Mouse (Mus musculus) midbrain, embryonic 15.5 days (tissue): ENCODE measurements around the gene Bhlhe40. TPM values are rescaled to one million over a fixed set of nuclear protein-coding genes. Genes with fewer than 3 reads are reported as not detected.

Source experiments
- ATAC-seq: fragments of 200-750 bp; cut with Nextera tagmentation; replicated peaks from 2 replicates; pipeline ENCODE4 v1.8.0; 2017; ENCODE audit warnings: moderate TSS enrichment
- H3K27ac ChIP-seq: fragments of 300-500 bp; sonication (generic); 2 replicates; pipeline ENCODE4 v1.5.1; 2015; ENCODE audit warnings: mild to moderate bottlenecking, inconsistent platforms
- H3K27me3 ChIP-seq: fragments of 300-500 bp; sonication (generic); replicated peaks from 2 replicates; pipeline ENCODE4 v1.6.1; 2015; ENCODE audit warnings: inconsistent platforms
- H3K36me3 ChIP-seq: fragments of 300-500 bp; sonication (generic); replicated peaks from 2 replicates; pipeline ENCODE4 v1.6.1; 2015; ENCODE audit warnings: inconsistent platforms
- H3K4me1 ChIP-seq: fragments of 300-500 bp; sonication (generic); 2 replicates; pipeline ENCODE4 v1.6.1; 2015; ENCODE audit warnings: inconsistent platforms
- H3K4me2 ChIP-seq: fragments of 300-500 bp; sonication (generic); 2 replicates; pipeline ENCODE4 v1.6.1; 2015; ENCODE audit warnings: inconsistent platforms, mild to moderate bottlenecking, moderate library complexity
- H3K4me3 ChIP-seq: fragments of 300-500 bp; sonication (generic); 2 replicates; pipeline ENCODE4 v1.5.1; 2015; ENCODE audit warnings: mild to moderate bottlenecking, inconsistent platforms
- H3K9ac ChIP-seq: fragments of 300-500 bp; sonication (generic); 2 replicates; pipeline ENCODE4 v1.6.1; 2015; ENCODE audit warnings: mild to moderate bottlenecking, inconsistent platforms
- H3K9me3 ChIP-seq: fragments of 300-500 bp; sonication (generic); 2 replicates; pipeline ENCODE4 v1.6.1; 2016; ENCODE audit warnings: inconsistent platforms
- WGBS: fragments of 180-500 bp; shearing (Covaris S2); methylation state at CpG from one replicate; pipeline ENCODE4 v1.1.7; 2015; ENCODE audit warnings: mixed read lengths; 5-methylcytosine and 5-hydroxymethylcytosine counted together
- polyA plus RNA-seq: library from polyadenylated mRNA; unstranded; fragments of >200 nt; fragmentation: Nextera tagmentation; extraction: Ambion mirVana; gene quantifications from 2 replicates; pipeline ENCODE4 v1.2.1, GENCODE M21; 2015

The Bhlhe40 gene
- polyA plus RNA-seq, 1 experiment from 2014 or later, result 5.3 TPM

GRCm38 (mm10) chr6:108681084-108681483, 20.7 kb downstream of the Bhlhe40 start:
- H3K9ac ChIP-seq, result no peak overlapping the region
- ATAC-seq, result no peak
- H3K27ac ChIP-seq, result no peak overlapping the region
- no peaks in the 10 kb centered on the region for H3K36me3 ChIP-seq
- H3K27me3 ChIP-seq, result no peaks in the 10 kb centered on the region
- H3K9me3 ChIP-seq, result no peaks in the 10 kb centered on the region
- WGBS, result 93% methylated on average over 4 of the region's 4 CpGs
- H3K4me3 ChIP-seq, result no peak overlapping the region
- H3K4me1 ChIP-seq, result no peaks in the 10 kb centered on the region
- no peak overlapping the region for H3K4me2 ChIP-seq

GRCm38 (mm10) chr6:108683140-108683539, 22.7 kb downstream of the Bhlhe40 start:
- no peak for ATAC-seq
- Histone ChIP-seq H3K4me2 (no peak overlapping the region), H3K36me3 (no peaks in the 10 kb centered on the region), H3K9me3 (no peaks in the 10 kb centered on the region), H3K27me3 (no peaks in the 10 kb centered on the region), H3K27ac (no peak overlapping the region), H3K9ac (no peak overlapping the region), H3K4me3 (no peak overlapping the region), H3K4me1 (no peaks in the 10 kb centered on the region)
- WGBS, result 92% methylated on average over 1 of the region's 1 CpGs

- no peak overlapping the region for H3K9ac ChIP-seq
- no peaks in the 10 kb centered on the region for H3K27me3 ChIP-seq
- H3K27ac ChIP-seq, result no peak overlapping the region
- 86% methylated on average over 5 of the region's 5 CpGs for WGBS
- no peaks in the 10 kb centered on the region for H3K36me3 ChIP-seq
- no peak overlapping the region for H3K4me3 ChIP-seq
- H3K9me3 ChIP-seq, result no peaks in the 10 kb centered on the region
- H3K4me2 ChIP-seq, result no peak overlapping the region
- ATAC-seq, result no peak
- no peaks in the 10 kb centered on the region for H3K4me1 ChIP-seq
Observed at GRCm38 (mm10) chr6:108684430-108684829, 24.0 kb downstream of the Bhlhe40 start.

- no peaks in the 10 kb centered on the region for H3K4me1 ChIP-seq
- H3K9me3 ChIP-seq, result no peaks in the 10 kb centered on the region
- 66% methylated on average over 9 of the region's 9 CpGs for WGBS
Observed at GRCm38 (mm10) chr6:108685758-108686355, 25.4 kb downstream of the Bhlhe40 start.

GRCm38 (mm10) chr6:108686930-108687329, 26.5 kb downstream of the Bhlhe40 start:
- Histone ChIP-seq H3K9ac (no peak overlapping the region), H3K4me2 (no peak overlapping the region), H3K27me3 (no peaks in the 10 kb centered on the region), H3K36me3 (no peaks in the 10 kb centered on the region), H3K9me3 (no peaks in the 10 kb centered on the region), H3K27ac (no peak overlapping the region), H3K4me3 (no peak overlapping the region), H3K4me1 (no peaks in the 10 kb centered on the region)
- 92% methylated on average over 3 of the region's 3 CpGs for WGBS
- ATAC-seq, result no peak

More at GRCm38 (mm10) chr6:108685758-108686355, 25.4 kb downstream of the Bhlhe40 start:
- H3K9ac ChIP-seq, result no peak overlapping the region
- H3K27ac ChIP-seq, result no peak overlapping the region
- ATAC-seq, result no peak
- H3K27me3 ChIP-seq, result no peaks in the 10 kb centered on the region
- H3K36me3 ChIP-seq, result no peaks in the 10 kb centered on the region
- no peak overlapping the region for H3K4me3 ChIP-seq
- H3K4me2 ChIP-seq, result no peak overlapping the region

GRCm38 (mm10) chr6:108688344-108688743, 27.9 kb downstream of the Bhlhe40 start:
- Histone ChIP-seq H3K4me3 (no peak overlapping the region), H3K9me3 (no peaks in the 10 kb centered on the region), H3K27ac (no peak overlapping the region), H3K4me2 (no peak overlapping the region), H3K9ac (no peak overlapping the region), H3K4me1 (no peaks in the 10 kb centered on the region), H3K36me3 (no peaks in the 10 kb centered on the region), H3K27me3 (no peaks in the 10 kb centered on the region)
- ATAC-seq, result no peak
- WGBS, result 66% methylated on average over 5 of the region's 5 CpGs

GRCm38 (mm10) chr6:108692986-108693385, 32.6 kb downstream of the Bhlhe40 start:
- no peak overlapping the region for H3K4me3 ChIP-seq
- H3K9me3 ChIP-seq, result no peaks in the 10 kb centered on the region
- no peaks in the 10 kb centered on the region for H3K4me1 ChIP-seq
- H3K27me3 ChIP-seq, result no peaks in the 10 kb centered on the region
- H3K9ac ChIP-seq, result no peak overlapping the region
- H3K27ac ChIP-seq, result no peak overlapping the region
- H3K4me2 ChIP-seq, result no peak overlapping the region
- WGBS, result 84% methylated on average over 3 of the region's 3 CpGs
- ATAC-seq, result no peak
- no peaks in the 10 kb centered on the region for H3K36me3 ChIP-seq

GRCm38 (mm10) chr6:108694965-108695724, 34.7 kb downstream of the Bhlhe40 start:
- no peak for ATAC-seq
- Histone ChIP-seq H3K4me2 (no peak overlapping the region), H3K9me3 (no peaks in the 10 kb centered on the region), H3K27ac (no peak overlapping the region), H3K9ac (no peak overlapping the region), H3K27me3 (0 out of 2 replicates have a peak, but pooled peaks cover 5% of the 10 kb centered on the region), H3K36me3 (no peaks in the 10 kb centered on the region), H3K4me3 (no peak overlapping the region), H3K4me1 (peaks cover 7% of the 10 kb centered on the region)
- WGBS, result 95% methylated on average over 8 of the region's 8 CpGs

- H3K36me3 ChIP-seq, result no peaks in the 10 kb centered on the region
- H3K9me3 ChIP-seq, result no peaks in the 10 kb centered on the region
- no peak overlapping the region for H3K9ac ChIP-seq
- H3K4me2 ChIP-seq, result no peak overlapping the region
- peaks cover 13% of the 10 kb centered on the region for H3K4me1 ChIP-seq
- no peak for ATAC-seq
- 76% methylated on average over 11 of the region's 11 CpGs for WGBS
- H3K27me3 ChIP-seq, result 0 out of 2 replicates have a peak, but pooled peaks cover 5% of the 10 kb centered on the region
- H3K4me3 ChIP-seq, result no peak overlapping the region
- H3K27ac ChIP-seq, result no peak overlapping the region
Observed at GRCm38 (mm10) chr6:108695844-108696821, 35.7 kb downstream of the Bhlhe40 start.

- ATAC-seq, result no peak
- 100% methylated on average over 3 of the region's 3 CpGs for WGBS
Observed at GRCm38 (mm10) chr6:108696822-108697202, 36.4 kb downstream of the Bhlhe40 start.

GRCm38 (mm10) chr6:108697345-108697744, 36.9 kb downstream of the Bhlhe40 start:
- Histone ChIP-seq H3K27me3 (0 out of 2 replicates have a peak, but pooled peaks cover 5% of the 10 kb centered on the region), H3K4me3 (no peak overlapping the region), H3K9me3 (no peaks in the 10 kb centered on the region), H3K27ac (no peak overlapping the region), H3K4me2 (no peak overlapping the region), H3K4me1 (peaks cover 13% of the 10 kb centered on the region), H3K36me3 (no peaks in the 10 kb centered on the region), H3K9ac (no peak overlapping the region)
- 95% methylated on average over 10 of the region's 10 CpGs for WGBS
- no peak for ATAC-seq

More at GRCm38 (mm10) chr6:108696822-108697202, 36.4 kb downstream of the Bhlhe40 start:
- Histone ChIP-seq H3K4me3 (no peak overlapping the region), H3K27me3 (0 out of 2 replicates have a peak, but pooled peaks cover 5% of the 10 kb centered on the region), H3K27ac (no peak overlapping the region), H3K4me2 (no peak overlapping the region), H3K4me1 (peaks cover 13% of the 10 kb centered on the region), H3K36me3 (no peaks in the 10 kb centered on the region), H3K9me3 (no peaks in the 10 kb centered on the region), H3K9ac (no peak overlapping the region)
